Mouse (Mus musculus) limb, embryonic 11.5 days (tissue): ENCODE measurements around the gene Gria1. TPM values are rescaled to one million over a fixed set of nuclear protein-coding genes. Genes with fewer than 3 reads are reported as not detected.

Experiments used
- ATAC-seq: fragments of 200-750 bp; cut with Nextera tagmentation; 2 replicates; pipeline ENCODE4 v1.8.0; 2017; ENCODE audit warnings: low read depth; ENCODE audit not compliant: insufficient number of reproducible peaks, low FRiP score, low TSS enrichment
- DNase-seq: peaks from one replicate; pipeline ENCODE4 v3.0.0-alpha.2; 2015; ENCODE audit warnings: low spot score
- H3K27ac ChIP-seq: fragments of 300-500 bp; sonication (generic); replicated peaks from 2 replicates; pipeline ENCODE4 v1.5.1; 2014; ENCODE audit warnings: low read depth, mild to moderate bottlenecking, low read length
- H3K27me3 ChIP-seq: fragments of 300-500 bp; sonication (generic); 2 replicates; pipeline ENCODE4 v1.6.1; 2014; ENCODE audit warnings: mild to moderate bottlenecking, low read length, mixed read lengths; ENCODE audit not compliant: control insufficient read depth, insufficient read depth
- H3K36me3 ChIP-seq: fragments of 300-500 bp; sonication (generic); 2 replicates; pipeline ENCODE4 v1.6.1; 2014; ENCODE audit warnings: mild to moderate bottlenecking, low read length, moderate library complexity, mixed read lengths; ENCODE audit not compliant: control insufficient read depth, insufficient read depth
- H3K4me1 ChIP-seq: fragments of 300-500 bp; sonication (generic); 2 replicates; pipeline ENCODE4 v1.6.1; 2014; ENCODE audit warnings: low read length, mixed read lengths; ENCODE audit not compliant: control insufficient read depth, insufficient read depth
- H3K4me2 ChIP-seq: fragments of 300-500 bp; sonication (generic); 2 replicates; pipeline ENCODE4 v1.6.1; 2014; ENCODE audit warnings: low read depth, mild to moderate bottlenecking, moderate library complexity; ENCODE audit not compliant: severe bottlenecking
- H3K4me3 ChIP-seq: fragments of 300-500 bp; sonication (generic); 2 replicates; pipeline ENCODE4 v1.5.1; 2014; ENCODE audit warnings: low read depth, low read length
- H3K9ac ChIP-seq: fragments of 300-500 bp; sonication (generic); 2 replicates; pipeline ENCODE4 v1.6.1; 2014; ENCODE audit warnings: mild to moderate bottlenecking, low read length
- H3K9me3 ChIP-seq: fragments of 300-500 bp; sonication (generic); 2 replicates; pipeline ENCODE4 v1.6.1; 2016; ENCODE audit warnings: low read length; ENCODE audit not compliant: control insufficient read depth
- WGBS: fragments of 180-500 bp; shearing (Covaris S2); extraction: QIAGEN DNeasy Blood & Tissue Kit; methylation state at CpG from one replicate; pipeline ENCODE4 v1.1.7; 2014; 5-methylcytosine and 5-hydroxymethylcytosine counted together
- polyA plus RNA-seq: library from polyadenylated mRNA; unstranded; fragments of >200 nt; fragmentation: Nextera tagmentation; extraction: Ambion mirVana; gene quantifications from 2 replicates; pipeline ENCODE4 v1.2.1, GENCODE M21; 2014

Gene Gria1
- polyA plus RNA-seq, 1 experiment from 2014 or later, result 0.24 TPM

GRCm38 (mm10) chr11:57297376-57297775 lies 286.2 kb downstream of the Gria1 start:
- 91% methylated on average over 8 of the region's 8 CpGs for WGBS
- no peak overlapping the region for H3K9ac ChIP-seq
- ATAC-seq, result no peak
- no peaks in the 10 kb centered on the region for H3K9me3 ChIP-seq
- no peak overlapping the region for H3K27ac ChIP-seq
- H3K4me1 ChIP-seq, result no peaks in the 10 kb centered on the region
- H3K27me3 ChIP-seq, result no peaks in the 10 kb centered on the region
- no peak overlapping the region for H3K4me2 ChIP-seq
- no peaks in the 10 kb centered on the region for H3K36me3 ChIP-seq
- DNase-seq, result no peak
- H3K4me3 ChIP-seq, result no peak overlapping the region

DNA sequence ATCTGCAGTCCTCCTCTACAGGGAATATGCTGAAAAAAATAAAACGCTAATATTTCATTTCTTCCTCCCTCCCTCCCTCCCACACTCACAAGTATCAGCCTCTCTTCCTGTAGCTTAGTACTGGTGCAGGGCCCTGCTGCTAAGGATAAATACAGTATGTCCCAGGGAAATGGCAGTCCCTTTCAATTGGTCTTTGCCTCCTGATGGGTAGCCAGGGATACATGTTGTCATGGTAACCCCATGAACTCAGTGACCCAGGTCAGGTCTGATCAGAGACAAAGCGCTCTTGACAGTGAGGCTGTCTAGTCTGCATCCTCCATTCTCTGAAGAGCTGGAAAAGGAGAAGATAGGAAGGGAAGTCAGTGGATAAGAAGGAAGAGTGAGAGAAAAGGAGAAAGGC lies 287.1 kb downstream of the Gria1 start:
- H3K4me3 ChIP-seq, result no peak overlapping the region
- no peak overlapping the region for H3K4me2 ChIP-seq
- ATAC-seq (no peak), DNase-seq (no peak)
- H3K9me3 ChIP-seq, result no peaks in the 10 kb centered on the region
- 57% methylated on average over 2 of the region's 2 CpGs for WGBS
- no peak overlapping the region for H3K9ac ChIP-seq
- no peaks in the 10 kb centered on the region for H3K27me3 ChIP-seq
- H3K27ac ChIP-seq, result no peak overlapping the region
- H3K4me1 ChIP-seq, result no peaks in the 10 kb centered on the region
- H3K36me3 ChIP-seq, result no peaks in the 10 kb centered on the region

- Histone ChIP-seq H3K9ac (no peak overlapping the region), H3K9me3 (no peaks in the 10 kb centered on the region), H3K4me3 (no peak overlapping the region), H3K27ac (no peak overlapping the region), H3K27me3 (no peaks in the 10 kb centered on the region), H3K4me1 (no peaks in the 10 kb centered on the region), H3K36me3 (no peaks in the 10 kb centered on the region), H3K4me2 (no peak overlapping the region)
- DNase-seq (no peak), ATAC-seq (no peak)
Measured at GRCm38 (mm10) chr11:57298665-57299064, 287.5 kb downstream of the Gria1 start.

DNA sequence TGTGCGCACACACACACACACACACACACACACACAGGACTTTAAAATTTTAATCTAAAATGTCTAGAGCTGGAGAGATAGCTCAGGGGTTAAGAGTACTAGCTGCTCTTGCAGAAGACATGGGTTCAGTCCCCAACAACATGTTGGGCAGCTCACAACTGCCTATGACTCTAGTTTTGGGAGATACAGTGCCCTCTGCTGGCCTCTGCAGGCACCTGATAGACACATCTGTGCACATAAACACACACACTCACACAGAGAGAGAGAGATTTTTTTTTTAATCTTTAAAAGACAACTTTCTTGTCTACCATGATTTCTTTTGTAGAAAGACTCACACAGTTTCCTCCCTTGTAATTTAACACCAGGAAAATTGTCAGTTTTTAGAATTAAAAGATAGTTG lies 292.4 kb downstream of the Gria1 start:
- Histone ChIP-seq H3K9ac (no peak overlapping the region), H3K9me3 (no peaks in the 10 kb centered on the region), H3K27ac (no peak overlapping the region), H3K36me3 (no peaks in the 10 kb centered on the region), H3K4me3 (no peak overlapping the region), H3K4me2 (no peak overlapping the region), H3K27me3 (no peaks in the 10 kb centered on the region), H3K4me1 (no peaks in the 10 kb centered on the region)
- no peak for ATAC-seq
- no peak for DNase-seq
- 96% methylated on average over 1 of the region's 1 CpGs for WGBS

DNA sequence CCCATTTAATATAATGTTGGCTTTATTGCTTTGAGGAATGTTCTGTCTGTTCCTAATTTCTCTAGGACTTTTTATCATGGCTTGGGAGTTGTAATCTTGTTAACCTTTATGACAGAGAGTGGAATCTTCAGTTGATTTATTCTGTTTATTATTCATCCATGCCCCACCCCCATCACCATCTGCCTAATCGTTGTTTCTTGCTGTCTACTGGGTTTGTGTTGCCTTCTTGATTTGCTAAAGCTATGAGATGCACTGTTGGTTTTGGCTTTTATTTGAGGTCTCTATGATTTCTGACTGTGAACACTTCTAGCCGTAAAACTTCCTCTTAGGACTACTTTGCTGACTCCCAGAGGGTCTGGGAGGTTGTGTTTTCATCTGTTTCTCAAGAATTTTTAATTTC lies 294.9 kb downstream of the Gria1 start:
- 84% methylated on average over 2 of the region's 2 CpGs for WGBS
- H3K9ac ChIP-seq, result no peak overlapping the region

GRCm38 (mm10) chr11:57306892-57307291 lies 295.7 kb downstream of the Gria1 start:
- no peaks in the 10 kb centered on the region for H3K4me1 ChIP-seq
- no peak for DNase-seq
- 89% methylated on average over 1 of the region's 1 CpGs for WGBS
- H3K36me3 ChIP-seq, result no peaks in the 10 kb centered on the region
- H3K27ac ChIP-seq, result no peak overlapping the region
- no peak overlapping the region for H3K4me2 ChIP-seq
- ATAC-seq, result no peak
- no peak overlapping the region for H3K4me3 ChIP-seq
- no peak overlapping the region for H3K9ac ChIP-seq
- H3K9me3 ChIP-seq, result no peaks in the 10 kb centered on the region
- no peaks in the 10 kb centered on the region for H3K27me3 ChIP-seq

More for the DNA sequence above, 294.9 kb downstream of the Gria1 start:
- Histone ChIP-seq H3K4me1 (no peaks in the 10 kb centered on the region), H3K27me3 (no peaks in the 10 kb centered on the region), H3K4me3 (no peak overlapping the region), H3K4me2 (no peak overlapping the region), H3K27ac (no peak overlapping the region), H3K9me3 (no peaks in the 10 kb centered on the region), H3K36me3 (no peaks in the 10 kb centered on the region)
- no peak for ATAC-seq
- no peak for DNase-seq

DNA sequence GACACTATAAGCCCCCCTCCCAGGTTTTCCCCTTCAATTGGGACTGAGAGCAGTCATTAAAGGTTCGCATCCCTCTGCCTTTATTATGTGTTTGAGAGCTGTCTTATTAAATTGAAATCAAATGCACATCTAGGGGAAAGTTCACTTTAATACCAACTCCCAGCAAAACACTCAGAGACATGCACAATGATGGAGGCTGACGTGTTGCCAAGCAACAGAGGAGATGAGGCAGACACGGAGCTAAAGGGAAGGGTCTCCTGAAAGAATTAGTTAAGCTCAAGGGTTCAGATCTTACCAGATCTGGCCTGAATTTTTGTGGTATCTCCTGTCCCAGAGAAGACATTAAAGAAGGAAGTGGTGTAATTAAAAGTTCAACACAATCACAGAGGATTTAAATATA lies 305.9 kb downstream of the Gria1 start:
- Histone ChIP-seq H3K27me3 (no peaks in the 10 kb centered on the region), H3K4me3 (no peak overlapping the region), H3K27ac (no peak overlapping the region), H3K4me1 (no peaks in the 10 kb centered on the region), H3K9me3 (no peaks in the 10 kb centered on the region), H3K4me2 (no peak overlapping the region), H3K9ac (no peak overlapping the region), H3K36me3 (no peaks in the 10 kb centered on the region)
- no peak for ATAC-seq
- WGBS, result 80% methylated on average over 3 of the region's 3 CpGs
- no peak for DNase-seq

DNA sequence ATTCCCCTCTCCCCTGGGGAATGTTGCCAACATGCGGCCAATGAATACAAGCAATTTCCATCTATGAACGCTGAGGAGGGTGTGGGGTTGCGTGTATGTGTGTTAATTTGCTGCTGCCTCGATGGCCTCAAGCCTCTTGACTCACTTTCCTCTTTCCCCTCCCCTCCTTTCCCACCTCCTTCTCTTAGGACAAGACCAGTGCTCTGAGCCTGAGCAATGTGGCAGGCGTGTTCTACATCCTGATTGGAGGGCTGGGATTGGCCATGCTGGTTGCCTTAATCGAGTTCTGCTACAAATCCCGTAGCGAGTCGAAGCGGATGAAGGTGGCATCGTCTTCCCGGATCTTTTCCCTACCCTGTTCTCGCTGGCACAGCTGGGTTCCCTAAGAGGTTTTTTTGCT lies 306.3 kb downstream of the Gria1 start:
- H3K36me3 ChIP-seq, result no peaks in the 10 kb centered on the region

DNA sequence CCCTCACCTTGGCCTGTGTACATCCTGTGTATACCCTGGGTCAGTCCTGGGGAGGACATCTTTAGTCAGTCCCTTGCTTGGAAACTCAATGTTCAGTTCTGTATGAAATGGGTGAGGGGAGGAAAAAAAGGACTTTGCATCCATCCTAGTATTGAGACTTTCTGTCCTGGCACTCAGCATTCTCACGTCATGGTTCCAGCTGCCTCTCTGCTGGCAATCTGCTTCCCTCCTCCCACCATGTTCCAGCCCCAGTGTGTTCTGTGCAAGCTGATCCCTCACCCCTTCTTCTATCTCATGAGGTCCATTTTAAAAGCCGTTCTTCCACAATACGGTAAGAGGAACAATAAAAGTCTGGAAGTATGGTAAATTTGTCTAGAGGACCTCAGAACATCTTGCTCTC lies 308.2 kb downstream of the Gria1 start:
- 87% methylated on average over 3 of the region's 3 CpGs for WGBS
- Histone ChIP-seq H3K4me2 (no peak overlapping the region), H3K9me3 (no peaks in the 10 kb centered on the region), H3K4me3 (no peak overlapping the region), H3K4me1 (no peaks in the 10 kb centered on the region), H3K27ac (no peak overlapping the region), H3K27me3 (no peaks in the 10 kb centered on the region), H3K9ac (no peak overlapping the region), H3K36me3 (no peaks in the 10 kb centered on the region)
- DNase-seq (no peak), ATAC-seq (no peak)

More for the DNA sequence above, 306.3 kb downstream of the Gria1 start:
- H3K27ac ChIP-seq, result no peak overlapping the region
- no peak overlapping the region for H3K4me3 ChIP-seq
- 86% methylated on average over 13 of the region's 13 CpGs for WGBS
- no peaks in the 10 kb centered on the region for H3K27me3 ChIP-seq
- no peaks in the 10 kb centered on the region for H3K4me1 ChIP-seq
- DNase-seq, result no peak
- ATAC-seq, result no peak
- no peak overlapping the region for H3K9ac ChIP-seq
- H3K4me2 ChIP-seq, result no peak overlapping the region
- no peaks in the 10 kb centered on the region for H3K9me3 ChIP-seq
